Mouse (Mus musculus) embryonic facial prominence, embryonic 11.5 days (tissue): Measurements from ENCODE around the gene Entpd7. TPM values are rescaled to one million over a fixed set of nuclear protein-coding genes. Genes with fewer than 3 reads are reported as not detected.
A peak's percentile ranks its signal among the peaks of the same experiment; 100 is the strongest.

Experiments used
- ATAC-seq: fragments of 200-750 bp; cut with Nextera tagmentation; replicated peaks from 2 replicates; pipeline ENCODE4 v1.8.0; 2017; ENCODE audit warnings: low read depth; ENCODE audit not compliant: insufficient number of reproducible peaks, low FRiP score, low TSS enrichment
- DNase-seq: peaks from one replicate; pipeline ENCODE4 v3.0.0-alpha.2; 2015; ENCODE audit warnings: low spot score
- H3K27ac ChIP-seq: fragments of 300-500 bp; sonication (generic); replicated peaks from 2 replicates; pipeline ENCODE4 v1.5.1; 2014; ENCODE audit warnings: mild to moderate bottlenecking, low read depth, low read length, control low read depth
- H3K27me3 ChIP-seq: fragments of 300-500 bp; sonication (generic); 2 replicates; pipeline ENCODE4 v1.6.1; 2014; ENCODE audit warnings: mild to moderate bottlenecking, low read length, moderate library complexity, mixed read lengths; ENCODE audit not compliant: control insufficient read depth, insufficient read depth
- H3K36me3 ChIP-seq: fragments of 300-500 bp; sonication (generic); replicated peaks from 2 replicates; pipeline ENCODE4 v1.6.1; 2014; ENCODE audit warnings: low read depth, mild to moderate bottlenecking, low read length, moderate library complexity, mixed read lengths; ENCODE audit not compliant: control insufficient read depth, insufficient read depth
- H3K4me1 ChIP-seq: fragments of 300-500 bp; sonication (generic); 2 replicates; pipeline ENCODE4 v1.6.1; 2014; ENCODE audit warnings: low read length, mixed read lengths; ENCODE audit not compliant: control insufficient read depth, insufficient read depth
- H3K4me2 ChIP-seq: fragments of 300-500 bp; sonication (generic); 2 replicates; pipeline ENCODE4 v1.6.1; 2014; ENCODE audit warnings: low read depth, mild to moderate bottlenecking, control low read depth, low read length, moderate library complexity
- H3K4me3 ChIP-seq: fragments of 300-500 bp; sonication (generic); 2 replicates; pipeline ENCODE4 v1.5.1; 2014; ENCODE audit warnings: low read depth, low read length, control low read depth
- H3K9ac ChIP-seq: fragments of 300-500 bp; sonication (generic); replicated peaks from 2 replicates; pipeline ENCODE4 v1.6.1; 2014; ENCODE audit warnings: mild to moderate bottlenecking, control low read depth, low read length
- H3K9me3 ChIP-seq: fragments of 300-500 bp; sonication (generic); replicated peaks from 2 replicates; pipeline ENCODE4 v1.6.1; 2016; ENCODE audit warnings: mild to moderate bottlenecking, low read length, inconsistent platforms, mixed read lengths; ENCODE audit not compliant: control insufficient read depth
- WGBS: fragments of 180-500 bp; shearing (Covaris S2); extraction: QIAGEN DNeasy Blood & Tissue Kit; methylation state at CpG from one replicate; pipeline ENCODE4 v1.1.7; 2014; 5-methylcytosine and 5-hydroxymethylcytosine counted together
- polyA plus RNA-seq: library from polyadenylated mRNA; unstranded; fragments of >200 nt; fragmentation: Nextera tagmentation; extraction: Ambion mirVana; gene quantifications from 2 replicates; pipeline ENCODE4 v1.2.1, GENCODE M21; 2014

The Entpd7 gene
- 9.6 and 11.4 TPM in 2 replicates for polyA plus RNA-seq

DNA sequence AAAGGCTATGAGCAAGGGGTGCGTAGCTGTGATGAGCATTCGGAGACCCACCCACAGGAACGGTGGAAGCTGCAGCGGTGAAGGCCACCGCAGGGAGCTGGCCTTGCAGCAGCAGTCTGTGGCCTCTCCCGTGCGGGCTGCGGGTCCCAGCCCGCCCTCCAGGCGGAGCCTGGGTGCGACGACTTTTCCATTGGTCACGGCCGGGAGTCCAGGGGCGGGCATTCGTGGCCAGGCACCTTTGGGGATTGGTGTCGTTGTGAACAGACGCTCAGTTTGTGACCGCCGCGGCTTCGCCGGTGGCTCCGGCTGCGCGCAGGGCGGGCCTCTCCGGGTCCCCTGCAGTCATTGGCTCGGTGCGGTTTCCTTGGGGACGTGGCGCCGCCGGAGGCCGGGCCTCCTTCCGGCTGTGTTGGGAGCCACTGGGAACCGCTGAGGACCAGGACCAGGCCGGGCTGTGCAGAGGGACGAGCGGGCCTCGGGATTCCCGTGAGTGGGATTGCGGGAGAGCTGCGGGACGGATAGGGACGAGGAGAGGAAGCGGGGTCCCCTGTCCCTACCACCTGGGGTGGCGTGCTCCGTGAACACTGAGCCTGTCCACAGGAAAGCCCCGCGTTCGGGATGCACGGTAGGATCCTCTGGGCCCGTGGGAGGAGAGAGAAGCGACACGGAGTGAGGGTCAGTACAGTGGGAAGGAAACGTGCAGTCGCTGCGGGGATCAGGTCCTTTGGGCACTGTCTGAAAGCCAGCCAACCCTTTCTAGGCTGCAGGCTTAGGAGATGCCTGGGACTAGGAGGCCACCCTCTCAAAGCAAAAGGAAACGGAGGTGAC is at the start of gene Entpd7:
TSS of gene Entpd7 (plus strand) at position 254 of the 828 bp plus-strand sequence.
- H3K4me2 ChIP-seq = peak within 1 kb of the TSS; percentile 84
- peak within 1 kb of the TSS; percentile 77 for H3K4me3 ChIP-seq
- no peaks in the 10 kb centered on the region for H3K36me3 ChIP-seq
- no peaks in the 10 kb centered on the region for H3K27me3 ChIP-seq
- DNase-seq = peak; percentile 96
- no peaks in the 10 kb centered on the region for H3K4me1 ChIP-seq
- H3K9ac ChIP-seq = peak within 1 kb of the TSS; percentile 85
- WGBS = under 1% methylated on average over 60 of the region's 60 CpGs
- ATAC-seq = peak; percentile 98
- no peak within 1 kb of the TSS for H3K27ac ChIP-seq
- H3K9me3 ChIP-seq = no peaks in the 10 kb centered on the region

DNA sequence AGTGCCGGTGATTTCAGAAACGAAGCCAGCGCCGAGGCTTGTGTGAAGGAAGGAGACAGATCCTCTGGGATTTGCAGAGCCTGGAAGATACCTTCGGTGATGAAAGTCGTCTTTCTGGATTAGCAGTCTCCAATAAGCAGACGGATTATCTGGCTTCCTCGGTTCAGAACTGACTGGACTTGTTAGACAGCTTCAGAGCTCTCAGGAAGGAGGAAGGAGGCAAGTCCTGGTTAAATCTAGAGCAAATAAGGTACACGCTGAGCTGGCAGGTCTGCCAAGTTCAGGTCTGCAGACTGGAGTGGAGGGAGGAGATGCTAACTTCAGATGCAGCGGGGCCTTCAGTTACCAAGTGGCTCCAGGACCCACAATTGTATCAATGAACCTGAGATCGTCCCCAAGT is 47.6 kb upstream of the Entpd7 start:
- H3K4me2 ChIP-seq = no peak overlapping the region
- no peak overlapping the region for H3K9ac ChIP-seq
- no peaks in the 10 kb centered on the region for H3K4me1 ChIP-seq
- DNase-seq (no peak), ATAC-seq (no peak)
- H3K36me3 ChIP-seq = no peaks in the 10 kb centered on the region
- no peak overlapping the region for H3K27ac ChIP-seq
- H3K9me3 ChIP-seq = no peaks in the 10 kb centered on the region
- no peaks in the 10 kb centered on the region for H3K27me3 ChIP-seq
- 65% methylated on average over 11 of the region's 11 CpGs for WGBS
- H3K4me3 ChIP-seq = no peak overlapping the region

- 86% methylated on average over 9 of the region's 9 CpGs for WGBS
- ATAC-seq (no peak), DNase-seq (no peak)
- no peaks in the 10 kb centered on the region for H3K4me1 ChIP-seq
- H3K4me2 ChIP-seq = no peak overlapping the region
- no peaks in the 10 kb centered on the region for H3K36me3 ChIP-seq
- no peak overlapping the region for H3K27ac ChIP-seq
- no peaks in the 10 kb centered on the region for H3K27me3 ChIP-seq
- no peak overlapping the region for H3K9ac ChIP-seq
- H3K4me3 ChIP-seq = no peak overlapping the region
- no peaks in the 10 kb centered on the region for H3K9me3 ChIP-seq
Observed at GRCm38 (mm10) chr19:43642843-43643242, 46.6 kb upstream of the Entpd7 start.

DNA sequence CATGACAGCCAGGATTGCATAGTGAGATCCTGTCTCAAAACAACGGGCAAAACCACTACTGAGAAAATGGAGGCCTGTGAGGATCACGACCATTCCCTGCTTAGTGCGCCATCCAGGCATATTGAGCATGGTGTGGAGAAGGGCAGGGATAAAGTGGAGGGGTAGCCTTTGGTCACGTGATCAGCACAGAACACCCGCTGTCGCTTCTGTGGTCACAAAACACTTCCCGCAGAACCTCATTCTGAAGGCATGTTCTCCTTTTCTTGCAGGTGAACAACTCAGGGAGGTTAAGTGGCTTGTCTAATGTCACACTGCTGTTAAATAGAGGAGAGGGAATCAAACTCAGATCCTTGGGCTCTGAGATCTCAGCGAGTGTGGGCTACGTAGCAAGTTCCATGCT is 44.0 kb upstream of the Entpd7 start:
- 91% methylated on average over 9 of the region's 9 CpGs for WGBS
- DNase-seq = no peak
- no peak overlapping the region for H3K27ac ChIP-seq
- H3K4me3 ChIP-seq = no peak overlapping the region
- H3K9ac ChIP-seq = no peak overlapping the region
- no peaks in the 10 kb centered on the region for H3K4me1 ChIP-seq
- H3K9me3 ChIP-seq = no peaks in the 10 kb centered on the region
- H3K36me3 ChIP-seq = no peaks in the 10 kb centered on the region
- H3K4me2 ChIP-seq = no peak overlapping the region
- no peak for ATAC-seq
- H3K27me3 ChIP-seq = no peaks in the 10 kb centered on the region

- H3K4me1 ChIP-seq = no peaks in the 10 kb centered on the region
- no peak overlapping the region for H3K9ac ChIP-seq
- H3K4me3 ChIP-seq = no peak overlapping the region
- WGBS = 58% methylated on average over 7 of the region's 7 CpGs
- no peak overlapping the region for H3K27ac ChIP-seq
- DNase-seq (no peak), ATAC-seq (no peak)
- no peaks in the 10 kb centered on the region for H3K27me3 ChIP-seq
- no peaks in the 10 kb centered on the region for H3K36me3 ChIP-seq
- H3K4me2 ChIP-seq = no peak overlapping the region
- no peaks in the 10 kb centered on the region for H3K9me3 ChIP-seq
Observed at GRCm38 (mm10) chr19:43646852-43647251, 42.6 kb upstream of the Entpd7 start.

GRCm38 (mm10) chr19:43647261-43647660 is 42.2 kb upstream of the Entpd7 start:
- Histone ChIP-seq H3K4me3 (no peak overlapping the region), H3K27me3 (no peaks in the 10 kb centered on the region), H3K9ac (no peak overlapping the region), H3K27ac (no peak overlapping the region), H3K9me3 (no peaks in the 10 kb centered on the region), H3K36me3 (no peaks in the 10 kb centered on the region), H3K4me1 (no peaks in the 10 kb centered on the region), H3K4me2 (no peak overlapping the region)
- ATAC-seq = no peak
- WGBS = 89% methylated on average over 9 of the region's 9 CpGs
- no peak for DNase-seq

DNA sequence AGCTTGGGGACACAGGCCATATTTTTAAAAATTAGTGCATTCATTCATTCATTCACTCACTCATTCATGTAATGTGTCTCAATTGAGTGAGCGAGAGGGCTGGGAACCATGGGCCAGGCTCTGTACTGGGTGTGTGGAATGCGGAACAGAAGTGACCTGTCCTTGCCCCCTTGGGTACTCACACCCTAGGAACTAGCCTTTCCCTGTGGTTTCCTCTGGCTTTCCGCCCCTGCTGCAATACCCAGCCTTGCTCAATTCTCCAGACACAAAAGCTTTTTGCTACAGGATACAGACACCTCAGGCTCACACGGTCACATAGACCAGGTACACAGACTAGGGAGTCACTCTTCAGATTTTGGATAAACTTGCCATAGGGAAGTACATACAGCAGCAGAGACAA is 41.1 kb upstream of the Entpd7 start:
- WGBS = 83% methylated on average over 4 of the region's 4 CpGs

GRCm38 (mm10) chr19:43651241-43651785 is 38.2 kb upstream of the Entpd7 start:
- Histone ChIP-seq H3K27me3 (no peaks in the 10 kb centered on the region), H3K4me1 (no peaks in the 10 kb centered on the region), H3K4me2 (no peak overlapping the region), H3K4me3 (no peak overlapping the region), H3K27ac (no peak overlapping the region), H3K9me3 (no peaks in the 10 kb centered on the region), H3K9ac (no peak overlapping the region), H3K36me3 (no peaks in the 10 kb centered on the region)
- WGBS = 61% methylated on average over 8 of the region's 8 CpGs
- ATAC-seq (no peak), DNase-seq (no peak)

More for the DNA sequence above, 41.1 kb upstream of the Entpd7 start:
- Histone ChIP-seq H3K9ac (no peak overlapping the region), H3K27me3 (no peaks in the 10 kb centered on the region), H3K36me3 (no peaks in the 10 kb centered on the region), H3K4me3 (no peak overlapping the region), H3K27ac (no peak overlapping the region), H3K4me2 (no peak overlapping the region), H3K4me1 (no peaks in the 10 kb centered on the region), H3K9me3 (no peaks in the 10 kb centered on the region)
- no peak for DNase-seq
- ATAC-seq = no peak
